ENCODE assay signal across 10 mouse cellular contexts in genomic region chr4:140507172-140507714, GRCm38 (mm10).
A peak's percentile ranks its signal among the peaks of the same experiment; 100 is the strongest.
DNase-seq lines count a peak whose midpoint lies in the region; ATAC-seq and TF ChIP-seq lines count a peak whose summit lies in the region.
"Had no signal": no experiment of that assay in that cellular context is flagged by ENCODE, and none has a peak within 500 bp of the region (broad histone marks: within the 10 kb centered on the region; RNA-seq: fewer than 3 reads in every experiment).

No protein-coding gene starts in this region.

- no peak for TF ChIP-seq CTCF in lung, embryonic 14.5 days (IDR thresholded peaks at IDR 0.05; ENCODE audit: low read depth)

- peak; percentile 32 to 34 for DNase-seq in cerebellum, postnatal 14 days
- DNase-seq in cerebellum, adult 8-10 months: no peak
- peak; percentile 21 for DNase-seq in lung, embryonic 14.5 days
- no peak for DNase-seq in lung, postnatal 14 days
- DNase-seq in adrenal gland, postnatal 10 days: peak; percentile 65
- DNase-seq in right cerebral cortex, postnatal 36 days (ENCODE audit: low spot score in 2 of 2): no peak
- DNase-seq in frontal cortex, postnatal 10 days (ENCODE audit: low spot score in 2 of 2): no peak
- DNase-seq: B cell, adult 2 months had no signal

- no peaks in the 10 kb centered on the region for H3K27me3 ChIP-seq in lung, embryonic 14.5 days (ENCODE audit: insufficient read depth, low read length)

- 45% methylated on average over 15 of the region's 15 CpGs for WGBS in lung, embryonic 14.5 days

- H3K9ac ChIP-seq in lung, embryonic 14.5 days: no peak overlapping the region

- H3K27ac ChIP-seq in lung, embryonic 14.5 days (ENCODE audit: low read depth): no peak overlapping the region

- no peak for ATAC-seq in lung, embryonic 14.5 days (ENCODE audit: insufficient read depth)
- peak; percentile 39; the same call in 1 of the 2 replicates for ATAC-seq in megakaryocyte progenitor cell, adult 5-6 weeks (replicated peaks; ENCODE audit: poor library complexity)

- no peak overlapping the region for H3K4me3 ChIP-seq in lung, embryonic 14.5 days (ENCODE audit: low read depth, low read length)
- H3K4me3 ChIP-seq: myocyte had no signal

- H3K4me1 ChIP-seq in lung, embryonic 14.5 days (ENCODE audit: insufficient read depth): no peaks in the 10 kb centered on the region

- no peak overlapping the region for H3K4me2 ChIP-seq in lung, embryonic 14.5 days

- H3K36me3 ChIP-seq in lung, embryonic 14.5 days (ENCODE audit: insufficient read depth): no peaks in the 10 kb centered on the region

- H3K9me3 ChIP-seq in lung, embryonic 14.5 days (ENCODE audit: low read depth, low read length): no peaks in the 10 kb centered on the region

Comparison
In these comparisons a context has a peak if more than half of its experiments do, and no peak if none do; other contexts are left out.
1. DNase-seq: peak in cerebellum, postnatal 14 days (2 of 2), lung, embryonic 14.5 days (single experiment) and adrenal gland, postnatal 10 days (single experiment); none in cerebellum, adult 8-10 months (single experiment), lung, postnatal 14 days (single experiment), right cerebral cortex, postnatal 36 days (0 of 2) and frontal cortex, postnatal 10 days (0 of 2).